Mouse (Mus musculus) monocyte, adult 59 days (primary cell): ENCODE results near the gene Apoc3. TPM values are rescaled to one million over a fixed set of nuclear protein-coding genes. Genes with fewer than 3 reads are reported as not detected.

Source experiments
- total RNA-seq, 2 experiments: library from RNA; stranded (reverse); gene quantifications; one replicate each; pipeline ENCODE4 v1.2.4; 2023

Gene Apoc3
- not detected for total RNA-seq

GRCm38 (mm10) chr9:46235596-46235648 is at the start of gene Apoc3:
Gene Apoc3 (minus strand): TSS chr9:46235636.

GRCm38 (mm10) chr9:46282631-46283436 is 47.4 kb upstream of the Apoc3 start, which contains the start of gene Bud13:
Gene Bud13 (plus strand): TSS chr9:46283008.

DNA sequence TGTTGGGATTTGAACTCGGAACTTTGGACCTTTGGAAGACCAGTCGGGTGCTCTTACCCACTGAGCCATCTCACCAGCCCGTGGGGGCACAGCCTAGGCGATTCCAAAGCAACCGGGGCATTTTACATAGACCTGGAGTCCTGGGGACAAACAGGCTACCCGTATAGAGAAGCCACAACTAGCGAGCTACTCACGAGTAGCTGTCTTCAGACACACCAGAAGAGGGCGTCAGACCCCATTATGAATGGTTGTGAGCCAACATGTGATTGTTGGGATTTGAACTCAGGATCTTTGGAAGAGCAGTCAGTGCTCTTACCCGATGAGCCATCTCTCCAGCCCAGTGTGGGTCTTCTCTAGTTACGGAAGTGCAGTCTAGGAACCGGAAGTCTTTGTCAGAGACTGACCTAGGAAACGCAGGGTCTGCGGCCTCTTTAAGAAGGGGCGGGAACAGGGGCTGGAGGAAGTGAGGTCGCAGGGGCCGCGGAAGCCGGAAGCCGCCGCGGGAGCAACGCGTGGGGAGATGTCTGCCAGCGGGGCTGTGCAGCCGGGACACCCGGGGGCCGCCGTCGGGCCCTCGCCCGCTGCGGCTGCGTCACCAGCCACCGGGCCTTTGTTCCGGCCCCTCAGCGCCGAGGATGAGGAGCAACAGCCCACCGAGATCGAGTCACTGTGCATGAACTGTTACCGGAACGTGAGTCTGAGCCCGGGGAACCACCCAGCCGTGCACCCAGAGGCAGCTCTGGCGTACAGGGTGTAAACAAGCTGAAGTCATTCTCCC is 37.4 kb upstream of the Apoc3 start, which contains the start of gene Zpr1:
TSS of gene Zpr1 (plus strand) at position 388 of the 778 bp plus-strand sequence.

GRCm38 (mm10) chr9:46268343-46268873 is 33.0 kb upstream of the Apoc3 start, which contains the start of gene Apoa5:
Gene Apoa5 (plus strand): TSS chr9:46268633.

GRCm38 (mm10) chr9:46240526-46241153 is 5.2 kb upstream of the Apoc3 start, which contains the start of gene Apoa4:
Gene Apoa4 (plus strand): TSS chr9:46240696.

DNA sequence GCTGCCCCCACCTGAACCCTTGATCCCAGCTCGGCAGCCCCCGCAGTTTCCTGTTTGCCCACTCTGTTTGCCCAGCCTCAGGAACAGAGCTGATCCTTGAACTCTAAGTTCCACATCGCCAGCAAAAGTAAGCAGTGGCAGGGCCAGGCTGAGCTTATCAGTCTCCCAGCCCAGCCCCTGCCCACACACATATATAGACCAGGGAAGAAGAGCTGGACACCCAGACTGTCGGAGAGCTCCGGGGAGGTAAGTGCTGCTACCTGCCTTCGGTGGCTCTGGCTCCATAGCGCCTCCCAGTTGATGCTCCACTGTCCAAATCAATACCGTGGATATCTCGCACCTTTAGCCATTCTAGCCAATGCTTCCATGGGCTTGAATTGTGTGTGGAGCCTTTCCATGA is 6.9 kb downstream of the Apoc3 start, which contains the start of gene Apoa1:
TSS of gene Apoa1 (plus strand) at position 90 of the 400 bp plus-strand sequence.

Other genes with a start within 250 kb of the Apoc3 start
- 10 to 100 TPM; 46.2 to 49.3 TPM for gene Pafah1b2, start 222.9 kb downstream of the Apoc3 start, total RNA-seq
- 10 to 100 TPM; 52.0 to 52.6 TPM for gene Sik3, start 222.8 kb downstream of the Apoc3 start, total RNA-seq
- gene Apoa1, start 7.1 kb downstream of the Apoc3 start, total RNA-seq, result not detected
- gene Apoa4, start 5.1 kb upstream of the Apoc3 start, total RNA-seq, result not detected
- not detected for gene Apoa5, start 33.0 kb upstream of the Apoc3 start, total RNA-seq
- 10 to 100 TPM; 67.9 to 70.3 TPM for gene Zpr1, start 37.4 kb upstream of the Apoc3 start, total RNA-seq
- gene Bud13, start 47.4 kb upstream of the Apoc3 start, total RNA-seq, result 10 to 100 TPM; 14.3 to 17.0 TPM
- gene 4931429L15Rik, start 84.3 kb upstream of the Apoc3 start, total RNA-seq, result not detected